Mouse (Mus musculus): ENCODE results near the gene Eya4.

Gene Eya4

GRCm38 (mm10) chr10:23076691-23077385 is 273.7 kb downstream of the Eya4 start:
- DNase-seq (ENCODE audit: low read depth in 2 of 2, low spot score in 2 of 2), result no peak

GRCm38 (mm10) chr10:23073431-23073830 is 277.2 kb downstream of the Eya4 start:
- DNase-seq (ENCODE audit: low read depth in 2 of 2, low spot score in 2 of 2), result no peak

GRCm38 (mm10) chr10:23063637-23064036 is 286.9 kb downstream of the Eya4 start:
- no peak for DNase-seq (ENCODE audit: low read depth in 2 of 2, low spot score in 2 of 2)

DNA sequence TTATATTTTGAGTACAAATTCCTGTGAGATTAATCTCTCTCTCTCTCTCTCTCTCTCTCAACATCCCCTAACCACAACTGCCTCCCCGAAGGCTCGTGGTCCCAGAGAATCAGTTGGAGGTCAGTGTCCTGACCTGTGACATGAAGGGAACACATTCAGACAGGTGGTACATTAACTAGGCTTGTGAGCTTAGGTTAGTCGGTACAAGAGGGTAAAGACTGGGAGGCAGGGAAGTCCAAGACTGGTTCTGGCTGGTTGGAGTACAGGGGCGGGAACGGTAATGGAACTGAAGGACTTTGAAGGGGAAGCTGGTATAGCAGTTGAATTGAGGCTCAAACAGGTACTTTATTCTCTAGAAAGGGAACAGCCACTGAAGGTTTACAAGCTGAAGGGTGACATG is 287.9 kb downstream of the Eya4 start:
- no peak for DNase-seq (ENCODE audit: low read depth in 2 of 2, low spot score in 2 of 2)

DNA sequence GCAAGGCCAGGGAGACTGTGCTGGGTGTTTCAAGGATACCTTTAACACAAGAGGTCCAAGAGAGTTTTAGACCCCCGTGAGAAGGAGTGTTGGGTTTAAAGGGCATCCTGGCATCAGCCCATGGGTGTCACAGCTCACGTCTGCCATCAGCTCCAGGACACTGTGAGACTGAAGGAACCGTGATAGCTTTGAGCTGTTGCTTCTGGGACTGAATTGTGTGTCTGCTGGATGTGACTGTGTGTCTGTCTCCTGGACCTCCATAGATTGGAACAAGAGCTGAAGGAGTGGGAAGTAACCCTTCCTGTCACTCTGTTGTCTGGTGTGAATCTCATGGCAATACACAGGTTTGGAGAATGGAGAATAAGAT is 289.9 kb downstream of the Eya4 start:
- DNase-seq (ENCODE audit: low read depth in 2 of 2, low spot score in 2 of 2), result no peak

GRCm38 (mm10) chr10:23060041-23060693 is 290.4 kb downstream of the Eya4 start:
- DNase-seq (ENCODE audit: low read depth in 2 of 2, low spot score in 2 of 2), result no peak

- DNase-seq (ENCODE audit: low read depth in 2 of 2, low spot score in 2 of 2), result no peak
These were observed 297.1 kb downstream of the Eya4 start for GRCm38 (mm10) chr10:23053379-23053915.
